Mouse (Mus musculus): ENCODE measurements around the gene Slc7a5. TPM values are rescaled to one million over a fixed set of nuclear protein-coding genes. Genes with fewer than 3 reads are reported as not detected.

The Slc7a5 gene
- polyA plus RNA-seq, 1 experiment from 2014 or later = 8.9 TPM

DNA sequence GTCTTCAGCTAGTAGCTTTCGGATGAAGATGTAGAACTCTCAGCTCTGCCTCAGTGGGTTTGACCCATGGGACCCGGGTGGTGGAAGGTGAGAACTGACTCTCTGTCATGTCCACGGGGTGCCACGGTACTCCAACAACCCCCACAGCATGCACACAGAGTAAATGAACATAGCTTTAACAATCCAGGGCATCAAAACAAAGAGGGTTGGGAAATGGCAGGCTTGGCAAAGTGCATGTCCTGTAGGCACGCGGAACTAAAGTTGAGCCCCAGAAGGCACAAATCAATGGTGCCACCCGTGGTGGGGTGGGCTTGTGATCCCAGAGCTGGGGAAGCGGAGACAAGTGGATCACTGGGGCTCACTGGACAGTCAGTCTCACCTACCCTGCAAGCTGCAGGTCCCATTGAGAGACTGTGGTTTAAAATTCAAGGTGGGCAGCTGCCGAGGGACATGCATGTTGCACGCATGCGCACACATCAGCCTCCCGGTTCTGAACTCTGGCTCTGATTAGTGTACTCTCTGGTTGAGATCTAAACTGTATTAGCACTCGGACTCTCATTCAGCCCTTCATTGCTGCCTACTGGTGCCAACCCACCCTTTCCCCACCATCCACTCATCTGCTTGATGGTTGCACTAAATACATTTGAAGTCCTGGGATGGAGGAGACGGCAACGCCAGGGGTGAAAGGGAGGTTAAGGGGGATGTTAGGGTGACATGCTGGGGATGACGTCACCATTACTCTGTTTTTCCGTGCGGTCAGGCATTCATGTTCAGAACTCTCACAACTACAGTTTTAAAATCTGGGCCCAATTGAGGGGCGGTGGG is 41.0 kb upstream of the Slc7a5 start:
- no peak for DNase-seq (ENCODE audit: low spot score)
- Histone ChIP-seq H3K36me3 (ENCODE audit: control insufficient read depth, insufficient read depth, low read length) (no peaks in the 10 kb centered on the region), H3K4me2 (replicated peaks; ENCODE audit: low read depth) (peak overlapping the region; percentile 59), H3K27me3 (ENCODE audit: control insufficient read depth, insufficient read depth, low read length) (no peaks in the 10 kb centered on the region), H3K9me3 (ENCODE audit: control insufficient read depth, low read length) (no peaks in the 10 kb centered on the region), H3K4me3 (ENCODE audit: low read depth, low read length) (peak overlapping the region; percentile 29), H3K27ac (replicated peaks) (peak overlapping the region; percentile 82), H3K9ac (ENCODE audit: low read length) (peak overlapping the region; percentile 61), H3K4me1 (replicated peaks; ENCODE audit: control insufficient read depth, insufficient read depth) (peaks cover 8% of the 10 kb centered on the region)
- ATAC-seq (ENCODE audit: low FRiP score, low TSS enrichment) = no peak
- 53% methylated on average over 19 of the region's 19 CpGs for WGBS
- no peak for TF ChIP-seq CTCF (IDR thresholded peaks at IDR 0.05; ENCODE audit: low read depth)
- no peak for TF ChIP-seq EP300 (optimal IDR thresholded peaks at IDR 0.05)

DNA sequence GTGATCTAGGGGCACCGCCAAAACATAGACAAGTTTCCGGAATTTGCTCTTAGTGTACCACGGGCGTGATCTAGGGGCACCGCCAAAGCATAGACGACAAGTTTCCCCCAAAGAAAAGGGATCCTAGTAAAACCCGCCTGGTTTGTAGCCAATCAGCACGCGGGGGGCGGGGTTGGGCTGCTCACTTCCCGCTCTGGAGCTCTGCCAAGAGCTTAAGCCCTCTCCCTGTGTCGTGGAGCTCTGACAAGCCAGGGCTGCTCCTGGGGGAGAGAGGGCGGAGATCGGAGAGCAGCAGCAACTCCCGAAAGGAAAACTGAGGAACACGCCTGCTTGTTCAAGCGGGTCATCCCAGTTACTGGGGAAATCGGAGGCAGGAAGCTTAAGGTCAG is 40.3 kb upstream of the Slc7a5 start:
- H3K27me3 ChIP-seq (ENCODE audit: control insufficient read depth, insufficient read depth, low read length) = no peaks in the 10 kb centered on the region
- peak overlapping the region; percentile 82 for H3K27ac ChIP-seq (replicated peaks)
- H3K4me2 ChIP-seq (replicated peaks; ENCODE audit: low read depth) = peak overlapping the region; percentile 59
- H3K9me3 ChIP-seq (ENCODE audit: control insufficient read depth, low read length) = no peaks in the 10 kb centered on the region
- peak overlapping the region; percentile 29 for H3K4me3 ChIP-seq (ENCODE audit: low read depth, low read length)
- H3K36me3 ChIP-seq (ENCODE audit: control insufficient read depth, insufficient read depth, low read length) = no peaks in the 10 kb centered on the region
- peaks cover 8% of the 10 kb centered on the region for H3K4me1 ChIP-seq (replicated peaks; ENCODE audit: control insufficient read depth, insufficient read depth)
- ATAC-seq (ENCODE audit: low FRiP score, low TSS enrichment) = peak; percentile 24; the same call in 1 of the 2 replicates
- WGBS = under 1% methylated on average over 18 of the region's 18 CpGs
- peak; percentile 94 for DNase-seq (ENCODE audit: low spot score)
- H3K9ac ChIP-seq (ENCODE audit: low read length) = peak overlapping the region; percentile 61
- TF ChIP-seq EP300 (optimal IDR thresholded peaks at IDR 0.05) = peak; percentile 33
- TF ChIP-seq CTCF (IDR thresholded peaks at IDR 0.05; ENCODE audit: low read depth) = no peak

DNA sequence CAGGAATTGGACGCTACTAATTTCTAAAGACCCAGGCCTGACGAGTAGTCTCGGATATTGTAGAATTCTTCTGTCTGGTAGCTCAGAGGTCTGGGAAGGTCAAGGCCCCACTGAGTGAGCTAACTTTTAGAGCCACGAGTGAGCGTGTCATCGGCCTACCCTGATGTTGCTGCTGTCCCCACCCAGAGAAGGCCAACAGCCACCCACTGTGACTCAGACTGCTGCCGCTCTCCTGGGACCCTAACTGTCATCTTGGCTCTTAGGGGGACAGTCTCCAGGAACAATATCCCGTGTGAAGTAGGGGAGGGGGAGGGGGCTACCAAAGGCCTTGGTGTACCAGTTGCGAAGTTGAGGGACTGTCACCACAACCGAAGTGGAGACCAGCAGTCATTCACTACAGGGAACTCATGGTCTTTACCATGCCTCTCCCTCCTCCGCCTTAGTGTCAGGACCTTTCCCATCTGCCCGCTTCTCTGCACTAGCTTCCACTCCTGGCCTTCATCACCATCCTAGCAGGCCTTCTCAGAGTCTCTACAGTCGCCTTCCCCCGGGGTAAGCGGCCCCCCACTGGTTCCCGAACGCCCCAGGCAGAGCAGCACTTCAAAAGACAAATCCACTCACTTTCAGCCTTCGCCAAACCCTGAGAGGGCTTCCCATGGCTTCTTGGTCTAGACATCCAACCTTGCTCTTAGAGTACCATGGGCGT is 39.7 kb upstream of the Slc7a5 start:
- TF ChIP-seq CTCF (IDR thresholded peaks at IDR 0.05; ENCODE audit: low read depth) (no peak), EP300 (optimal IDR thresholded peaks at IDR 0.05) (no peak)
- peak overlapping the region; percentile 29 for H3K4me3 ChIP-seq (ENCODE audit: low read depth, low read length)
- H3K9me3 ChIP-seq (ENCODE audit: control insufficient read depth, low read length) = no peaks in the 10 kb centered on the region
- DNase-seq (ENCODE audit: low spot score) (no peak), ATAC-seq (ENCODE audit: low FRiP score, low TSS enrichment) (no peak)
- no peaks in the 10 kb centered on the region for H3K27me3 ChIP-seq (ENCODE audit: control insufficient read depth, insufficient read depth, low read length)
- H3K36me3 ChIP-seq (ENCODE audit: control insufficient read depth, insufficient read depth, low read length) = no peaks in the 10 kb centered on the region
- H3K27ac ChIP-seq (replicated peaks) = peak overlapping the region; percentile 82
- H3K9ac ChIP-seq (ENCODE audit: low read length) = peak overlapping the region; percentile 61
- peaks cover 8% of the 10 kb centered on the region for H3K4me1 ChIP-seq (replicated peaks; ENCODE audit: control insufficient read depth, insufficient read depth)
- 30% methylated on average over 19 of the region's 19 CpGs for WGBS
- H3K4me2 ChIP-seq (replicated peaks; ENCODE audit: low read depth) = peak overlapping the region; percentile 59

GRCm38 (mm10) chr8:121946351-121946750 is 38.9 kb upstream of the Slc7a5 start:
- ATAC-seq (ENCODE audit: low FRiP score, low TSS enrichment) = no peak
- Histone ChIP-seq H3K27me3 (ENCODE audit: control insufficient read depth, insufficient read depth, low read length) (no peaks in the 10 kb centered on the region), H3K36me3 (ENCODE audit: control insufficient read depth, insufficient read depth, low read length) (no peaks in the 10 kb centered on the region), H3K4me2 (replicated peaks; ENCODE audit: low read depth) (no peak overlapping the region), H3K4me1 (replicated peaks; ENCODE audit: control insufficient read depth, insufficient read depth) (peaks cover 8% of the 10 kb centered on the region), H3K9me3 (ENCODE audit: control insufficient read depth, low read length) (no peaks in the 10 kb centered on the region), H3K9ac (ENCODE audit: low read length) (no peak overlapping the region), H3K4me3 (ENCODE audit: low read depth, low read length) (no peak overlapping the region), H3K27ac (replicated peaks) (no peak overlapping the region)
- TF ChIP-seq CTCF (IDR thresholded peaks at IDR 0.05; ENCODE audit: low read depth) (no peak), EP300 (optimal IDR thresholded peaks at IDR 0.05) (no peak)
- no peak for DNase-seq (ENCODE audit: low spot score)
- 87% methylated on average over 7 of the region's 7 CpGs for WGBS

- Histone ChIP-seq H3K9me3 (ENCODE audit: control insufficient read depth, low read length) (no peaks in the 10 kb centered on the region), H3K9ac (ENCODE audit: low read length) (no peak within 1 kb of the TSS), H3K27me3 (ENCODE audit: control insufficient read depth, insufficient read depth, low read length) (no peaks in the 10 kb centered on the region), H3K4me3 (ENCODE audit: low read depth, low read length) (no peak within 1 kb of the TSS), H3K27ac (replicated peaks) (no peak within 1 kb of the TSS), H3K36me3 (ENCODE audit: control insufficient read depth, insufficient read depth, low read length) (no peaks in the 10 kb centered on the region), H3K4me1 (replicated peaks; ENCODE audit: control insufficient read depth, insufficient read depth) (peaks cover 8% of the 10 kb centered on the region), H3K4me2 (replicated peaks; ENCODE audit: low read depth) (no peak within 1 kb of the TSS)
- no peak for DNase-seq (ENCODE audit: low spot score)
- ATAC-seq (ENCODE audit: low FRiP score, low TSS enrichment) = no peak
- TF ChIP-seq CTCF (IDR thresholded peaks at IDR 0.05; ENCODE audit: low read depth) (no peak), EP300 (optimal IDR thresholded peaks at IDR 0.05) (no peak)
Measured at GRCm38 (mm10) chr8:121944831-121945230, 37.3 kb upstream of the Slc7a5 start, which contains the start of gene Car5a. Gene Car5a (minus strand): TSS chr8:121944904.

DNA sequence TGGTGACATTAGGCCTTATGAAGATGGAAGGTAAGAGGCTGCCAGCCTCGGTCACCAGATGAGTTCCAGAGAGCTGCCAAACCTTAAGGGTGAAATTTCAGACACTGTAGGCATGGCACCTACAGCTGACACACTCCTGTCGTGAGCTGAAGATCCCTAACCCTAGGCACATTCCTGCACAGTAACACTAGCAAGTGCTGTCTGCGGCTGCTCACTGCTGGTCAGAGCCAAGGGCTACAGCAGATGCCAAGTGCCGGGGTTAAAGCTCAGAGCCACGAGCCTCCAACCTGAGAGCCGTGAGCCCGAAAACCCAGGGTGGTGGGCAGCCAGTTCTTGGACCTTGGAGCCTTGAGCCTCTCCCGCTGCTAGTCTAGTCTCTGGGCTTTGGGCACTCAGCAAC is 36.2 kb upstream of the Slc7a5 start:
- 82% methylated on average over 8 of the region's 8 CpGs for WGBS
- no peak for ATAC-seq (ENCODE audit: low FRiP score, low TSS enrichment)

More for the DNA sequence above, 36.2 kb upstream of the Slc7a5 start:
- H3K36me3 ChIP-seq (ENCODE audit: control insufficient read depth, insufficient read depth, low read length) = no peaks in the 10 kb centered on the region
- peaks cover 7% of the 10 kb centered on the region for H3K4me1 ChIP-seq (replicated peaks; ENCODE audit: control insufficient read depth, insufficient read depth)
- no peak for DNase-seq (ENCODE audit: low spot score)
- no peak overlapping the region for H3K4me2 ChIP-seq (replicated peaks; ENCODE audit: low read depth)
- no peak overlapping the region for H3K4me3 ChIP-seq (ENCODE audit: low read depth, low read length)
- no peak overlapping the region for H3K9ac ChIP-seq (ENCODE audit: low read length)
- H3K27ac ChIP-seq (replicated peaks) = no peak overlapping the region
- no peaks in the 10 kb centered on the region for H3K27me3 ChIP-seq (ENCODE audit: control insufficient read depth, insufficient read depth, low read length)
- H3K9me3 ChIP-seq (ENCODE audit: control insufficient read depth, low read length) = no peaks in the 10 kb centered on the region
- no peak for TF ChIP-seq EP300 (optimal IDR thresholded peaks at IDR 0.05)
- TF ChIP-seq CTCF (IDR thresholded peaks at IDR 0.05; ENCODE audit: low read depth) = no peak

Data from stomach, postnatal 0 days (tissue).